Mouse (Mus musculus): ENCODE data around the gene Prr15l.

Gene Prr15l

GRCm38 (mm10) chr11:96924861-96925260, 3.0 kb upstream of the Prr15l start:
- no peak for DNase-seq

GRCm38 (mm10) chr11:96925469-96926148, 2.3 kb upstream of the Prr15l start:
- DNase-seq: no peak

- no peak for DNase-seq
Measured at GRCm38 (mm10) chr11:96926587-96926986, 1.3 kb upstream of the Prr15l start.

- no peak for DNase-seq
Measured at GRCm38 (mm10) chr11:96928691-96929090, 787 bp downstream of the Prr15l start.

GRCm38 (mm10) chr11:96929096-96929765, 1.3 kb downstream of the Prr15l start:
- peak; percentile 46 for DNase-seq

GRCm38 (mm10) chr11:96929766-96930331, 1.9 kb downstream of the Prr15l start:
- no peak for DNase-seq

- peak; percentile 87 for DNase-seq
Measured at GRCm38 (mm10) chr11:96931327-96932062, 3.6 kb downstream of the Prr15l start.

GRCm38 (mm10) chr11:96933562-96934276, 5.8 kb downstream of the Prr15l start:
- DNase-seq: no peak

GRCm38 (mm10) chr11:96934921-96935356, 7.0 kb downstream of the Prr15l start:
- peak; percentile 92 for DNase-seq

GRCm38 (mm10) chr11:96935872-96936650, 8.2 kb downstream of the Prr15l start:
- DNase-seq: no peak

GRCm38 (mm10) chr11:96937549-96938425, 9.9 kb downstream of the Prr15l start:
- DNase-seq: peak; percentile 83

GRCm38 (mm10) chr11:96938426-96938800, 10.5 kb downstream of the Prr15l start:
- DNase-seq: no peak

GRCm38 (mm10) chr11:96940578-96941465, 12.9 kb downstream of the Prr15l start:
- no peak for DNase-seq

- DNase-seq: no peak
Measured at GRCm38 (mm10) chr11:96941989-96942590, 14.2 kb downstream of the Prr15l start.

GRCm38 (mm10) chr11:96943746-96944304, 15.9 kb downstream of the Prr15l start, which contains the start of gene Pnpo:
Pnpo (minus strand) TSS chr11:96943986.
- peak; percentile 96 for DNase-seq

GRCm38 (mm10) chr11:96944844-96945580, 17.1 kb downstream of the Prr15l start:
- DNase-seq: no peak

GRCm38 (mm10) chr11:96946498-96946897, 18.6 kb downstream of the Prr15l start:
- DNase-seq: no peak

GRCm38 (mm10) chr11:96947849-96948248, 19.9 kb downstream of the Prr15l start:
- DNase-seq: no peak
